Mouse (Mus musculus) neural tube, embryonic 13.5 days (tissue): Measurements from ENCODE around the gene Mmp13. TPM values are rescaled to one million over a fixed set of nuclear protein-coding genes. Genes with fewer than 3 reads are reported as not detected.

Experiments
- polyA plus RNA-seq: library from polyadenylated mRNA; unstranded; fragments of >200 nt; fragmentation: Nextera tagmentation; extraction: Ambion mirVana; gene quantifications from 2 replicates; pipeline ENCODE4 v1.2.1, GENCODE M21; 2015

Mmp13 gene
- polyA plus RNA-seq, 1 experiment from 2014 or later, result not detected

Other genes with a start within 250 kb of the Mmp13 start
- 14.8 and 17.8 TPM in 2 replicates for gene Dync2h1, start 88.1 kb upstream of the Mmp13 start, polyA plus RNA-seq
- gene Dcun1d5, start 88.0 kb upstream of the Mmp13 start, polyA plus RNA-seq, result 124 and 127 TPM in 2 replicates
- not detected in 2 replicates for gene Mmp12, start 71.9 kb downstream of the Mmp13 start, polyA plus RNA-seq
- not detected in 2 replicates for gene Mmp1b, start 115.5 kb downstream of the Mmp13 start, polyA plus RNA-seq
- not detected in 2 replicates for gene Mmp3, start 173.3 kb downstream of the Mmp13 start, polyA plus RNA-seq
- not detected in 2 replicates for gene Mmp10, start 229.8 kb downstream of the Mmp13 start, polyA plus RNA-seq